Mouse (Mus musculus): ENCODE measurements around the gene Gpn1. TPM values are rescaled to one million over a fixed set of nuclear protein-coding genes. Genes with fewer than 3 reads are reported as not detected.

Gene Gpn1
- 10 to 100 TPM; 37.5 to 40.5 TPM for total RNA-seq (2021)

DNA sequence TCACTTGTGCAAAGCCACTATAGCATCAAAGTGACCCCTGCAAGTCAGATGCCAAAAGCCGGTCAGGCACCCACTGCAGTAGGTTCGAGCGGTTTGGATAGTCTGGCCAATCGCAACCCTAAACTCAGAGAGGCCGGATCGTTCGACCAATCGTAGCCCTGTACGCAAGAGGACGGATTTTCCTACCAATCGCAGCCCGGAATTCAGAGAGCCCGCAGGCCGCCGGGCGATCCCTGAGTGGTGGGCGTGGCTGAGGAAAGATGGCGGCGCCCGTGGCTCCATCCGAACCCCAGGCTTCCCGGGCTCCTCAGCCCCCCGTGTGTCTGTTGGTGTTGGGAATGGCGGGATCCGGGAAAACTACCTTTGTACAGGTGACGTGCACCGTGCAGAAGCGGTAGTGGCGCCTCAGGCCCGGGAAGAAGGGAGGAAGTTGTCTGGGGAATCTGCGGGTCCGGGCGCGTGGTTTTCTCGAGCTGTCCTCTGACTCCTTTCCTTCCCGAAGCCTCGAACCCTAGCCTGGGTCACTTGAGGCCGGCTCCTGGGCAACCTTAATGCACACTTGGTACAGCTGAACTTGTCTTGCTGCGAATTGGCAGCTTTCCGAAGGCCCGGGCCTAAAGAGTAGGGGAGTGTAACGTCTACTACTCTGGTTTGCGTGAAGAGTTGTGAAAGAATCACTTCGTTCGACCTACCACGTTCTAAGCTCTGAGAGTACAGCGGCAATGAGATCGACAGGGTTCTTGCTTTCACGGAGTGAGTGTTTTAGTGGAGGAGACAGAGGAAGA is at the start of gene Gpn1:
TSS of gene Gpn1 (plus strand) at position 229 of the 785 bp plus-strand sequence.
- intact Hi-C loops (cut with DNase I) = no loop called here
- peak; percentile 94 to 96 for DNase-seq (ENCODE audit: extremely low spot score in 1 of 2, low spot score in 2 of 2)

GRCm38 (mm10) chr5:31451336-31451735 is 43.2 kb upstream of the Gpn1 start:
- DNase-seq (ENCODE audit: extremely low spot score in 1 of 2, low spot score in 2 of 2) = no peak
- intact Hi-C loops (cut with DNase I) = no loop called here

DNA sequence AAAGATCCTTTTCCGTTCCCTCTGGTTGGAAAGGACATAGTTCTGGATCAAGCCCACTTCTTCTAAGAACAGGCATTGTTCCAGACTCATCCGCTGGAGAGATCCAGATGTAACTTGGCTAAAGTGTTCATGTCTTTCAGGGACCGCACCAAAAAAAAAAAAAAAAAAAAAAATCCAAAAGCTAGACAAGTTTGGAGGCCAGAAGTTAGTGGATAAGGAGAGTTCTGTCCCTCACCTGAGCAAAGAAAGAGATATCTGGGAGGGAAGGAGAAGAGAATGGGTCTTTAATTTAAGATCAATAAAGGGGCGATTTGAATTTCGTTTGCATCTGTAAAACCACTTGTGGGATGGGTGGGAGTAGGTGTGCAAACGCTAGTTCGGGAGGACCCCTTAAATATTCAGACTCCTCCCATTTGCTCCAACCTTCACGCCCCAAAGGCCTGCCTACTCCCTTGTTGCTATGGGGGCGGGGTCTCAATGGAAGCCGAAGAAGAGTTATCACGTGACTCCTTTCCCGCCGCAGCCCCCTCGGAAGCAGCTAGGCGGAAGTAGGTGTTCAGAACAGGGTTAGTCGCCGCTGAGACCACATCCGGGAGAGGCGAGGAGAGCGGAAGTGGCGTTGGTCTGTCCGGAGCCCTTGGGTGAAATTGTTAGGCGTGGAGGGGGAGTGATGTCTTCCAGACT is 42.5 kb upstream of the Gpn1 start, which contains the start of gene Zfp512:
TSS of gene Zfp512 (plus strand) at position 554 of the 684 bp plus-strand sequence.
- DNase-seq (ENCODE audit: extremely low spot score in 1 of 2, low spot score in 2 of 2) = peak; percentile 95 to 97
- intact Hi-C loops (cut with DNase I) = no loop called here

GRCm38 (mm10) chr5:31452562-31452878 is 42.0 kb upstream of the Gpn1 start:
- intact Hi-C loops (cut with DNase I) = no loop called here

DNA sequence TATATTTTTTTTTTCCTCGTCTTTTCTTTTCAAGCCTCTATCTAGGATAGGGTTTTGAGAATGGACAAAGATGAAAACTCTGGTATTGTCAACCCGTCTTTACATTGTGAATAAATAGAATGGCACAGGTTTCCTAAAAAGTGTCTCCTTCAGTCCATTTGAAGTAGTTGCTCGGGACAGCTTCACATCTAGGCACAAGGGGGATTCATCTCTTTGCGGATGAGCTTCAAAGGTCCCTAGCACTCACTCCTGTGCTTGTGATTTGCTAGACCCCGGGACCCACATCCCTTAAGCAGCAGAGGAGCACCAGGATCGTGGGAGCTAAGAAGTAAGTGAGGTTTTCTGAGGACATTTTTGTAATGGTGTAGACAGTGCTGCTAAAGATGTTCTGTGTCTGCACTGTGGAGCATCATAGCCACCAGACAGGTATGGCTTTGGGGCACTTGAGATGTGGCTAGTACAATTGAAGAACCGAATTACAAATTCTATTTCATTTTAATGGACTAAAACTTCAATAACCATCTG is 41.6 kb upstream of the Gpn1 start:
- intact Hi-C loops (cut with DNase I) = no loop called here
- no peak for DNase-seq (ENCODE audit: extremely low spot score in 1 of 2, low spot score in 2 of 2)

More at GRCm38 (mm10) chr5:31452562-31452878, 42.0 kb upstream of the Gpn1 start:
- no peak for DNase-seq (ENCODE audit: extremely low spot score in 1 of 2, low spot score in 2 of 2)

DNA sequence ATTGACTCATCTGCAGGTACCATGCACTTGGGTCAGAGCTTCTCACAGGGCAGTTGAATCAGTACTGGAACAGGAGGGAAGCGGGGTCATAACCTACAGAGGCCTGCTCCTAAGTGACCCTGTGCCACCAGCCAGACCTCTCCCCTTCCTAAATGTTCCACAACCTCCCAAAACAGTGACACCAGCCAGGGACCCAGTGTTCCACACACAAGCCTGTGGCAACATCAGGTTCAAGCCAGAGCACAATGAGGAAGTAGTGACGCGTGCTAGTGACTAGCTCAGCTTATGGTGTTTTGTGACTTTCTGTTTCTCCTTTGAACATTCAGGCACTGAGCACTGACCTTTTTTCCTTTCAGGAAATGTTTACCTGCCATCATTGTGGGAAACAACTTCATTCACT is 26.7 kb upstream of the Gpn1 start:
- intact Hi-C loops (cut with DNase I) = loop anchor here (5.0 kb wide), 1 partner anchor 180 kb away; no protein-coding TSS in a partner anchor
- no peak for DNase-seq (ENCODE audit: extremely low spot score in 1 of 2, low spot score in 2 of 2)

GRCm38 (mm10) chr5:31469711-31470110 is 24.8 kb upstream of the Gpn1 start:
- DNase-seq (ENCODE audit: extremely low spot score in 1 of 2, low spot score in 2 of 2) = peak in 1 of 2 experiments; percentile 30
- intact Hi-C loops (cut with DNase I) = loop anchor here (5.0 kb wide), 1 partner anchor 182 kb away; no protein-coding TSS in a partner anchor

DNA sequence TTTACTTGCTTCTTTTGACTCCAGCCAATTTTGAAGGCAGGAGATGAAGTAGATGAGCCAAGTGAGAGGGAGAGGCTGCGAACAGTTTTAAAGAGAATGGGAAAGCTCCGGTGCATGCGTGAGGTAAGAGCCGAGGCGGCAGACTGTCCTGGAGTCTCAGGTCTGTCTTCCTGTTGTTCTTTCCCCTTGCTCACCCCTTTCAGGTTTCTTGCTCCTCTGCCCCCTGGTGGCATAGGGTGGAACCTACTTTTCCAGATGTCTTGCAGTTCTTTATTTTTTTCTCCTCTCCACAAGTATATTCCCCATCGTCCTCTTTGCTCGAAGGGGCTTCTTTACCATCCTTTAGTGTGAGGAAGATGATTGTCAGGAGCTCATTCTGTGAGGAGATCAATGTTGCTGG is 24.2 kb upstream of the Gpn1 start:
- intact Hi-C loops (cut with DNase I) = no loop called here
- peak in 1 of 2 experiments; percentile 73 for DNase-seq (ENCODE audit: extremely low spot score in 1 of 2, low spot score in 2 of 2)

DNA sequence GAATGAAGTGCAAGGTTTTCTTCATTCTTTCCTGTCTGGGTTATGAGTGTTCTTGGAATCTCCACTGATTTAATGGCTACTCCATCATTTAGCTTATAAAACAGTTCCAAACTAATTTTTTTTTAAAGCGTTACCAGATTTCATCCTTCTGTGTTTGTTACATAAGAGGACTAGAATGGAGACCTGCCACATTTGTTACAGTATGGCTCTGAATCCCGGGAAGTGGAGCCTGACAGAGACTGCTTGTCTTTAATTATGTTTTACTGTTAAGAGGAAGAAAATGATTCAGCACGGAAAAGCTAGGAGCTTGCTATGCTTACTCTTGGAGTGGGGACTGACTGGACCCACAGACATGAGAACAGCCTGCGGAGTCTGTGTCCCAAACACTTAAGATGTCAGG is 14.0 kb upstream of the Gpn1 start:
- no peak for DNase-seq (ENCODE audit: extremely low spot score in 1 of 2, low spot score in 2 of 2)
- intact Hi-C loops (cut with DNase I) = no loop called here

- intact Hi-C loops (cut with DNase I) = no loop called here
- DNase-seq (ENCODE audit: extremely low spot score in 1 of 2, low spot score in 2 of 2) = no peak
Observed at GRCm38 (mm10) chr5:31485440-31485839, 9.1 kb upstream of the Gpn1 start, which contains the start of gene 4930548H24Rik. TSS of gene 4930548H24Rik (plus strand) at chr5:31485740.

- no peak for DNase-seq (ENCODE audit: extremely low spot score in 1 of 2, low spot score in 2 of 2)
- intact Hi-C loops (cut with DNase I) = no loop called here
Observed at GRCm38 (mm10) chr5:31487889-31488288, 6.7 kb upstream of the Gpn1 start.

DNA sequence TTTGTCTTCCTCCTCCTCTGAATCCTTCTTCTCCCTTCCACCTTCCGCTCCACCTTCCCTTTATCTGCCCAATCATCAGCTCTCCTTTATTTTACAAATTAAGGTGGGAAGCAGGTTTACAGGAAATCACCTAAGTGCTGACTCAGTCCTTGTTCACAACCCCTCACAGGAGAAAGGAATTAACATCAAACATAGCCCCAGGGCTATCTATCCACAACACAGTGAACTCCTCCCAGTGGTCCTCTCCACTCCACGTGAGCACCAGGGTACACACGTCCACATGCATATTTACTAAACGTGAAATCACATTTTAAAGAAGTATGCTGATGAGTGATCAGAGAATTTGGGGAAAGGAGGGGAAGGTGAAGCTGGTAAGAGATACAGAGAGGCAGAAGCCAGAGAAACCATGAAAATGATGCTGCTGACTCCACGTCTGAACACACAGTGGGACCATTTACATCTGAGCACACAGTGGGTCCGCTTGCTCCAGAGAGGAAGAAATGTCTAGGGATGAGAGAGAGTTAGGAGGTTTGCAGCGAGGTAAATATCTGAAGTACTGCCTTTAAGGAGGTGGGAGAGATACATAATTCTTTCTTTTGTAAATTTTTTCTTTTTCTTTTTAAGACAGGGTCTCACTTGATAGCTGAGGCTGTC is 5.3 kb upstream of the Gpn1 start:
- intact Hi-C loops (cut with DNase I) = no loop called here
- no peak for DNase-seq (ENCODE audit: extremely low spot score in 1 of 2, low spot score in 2 of 2)

DNA sequence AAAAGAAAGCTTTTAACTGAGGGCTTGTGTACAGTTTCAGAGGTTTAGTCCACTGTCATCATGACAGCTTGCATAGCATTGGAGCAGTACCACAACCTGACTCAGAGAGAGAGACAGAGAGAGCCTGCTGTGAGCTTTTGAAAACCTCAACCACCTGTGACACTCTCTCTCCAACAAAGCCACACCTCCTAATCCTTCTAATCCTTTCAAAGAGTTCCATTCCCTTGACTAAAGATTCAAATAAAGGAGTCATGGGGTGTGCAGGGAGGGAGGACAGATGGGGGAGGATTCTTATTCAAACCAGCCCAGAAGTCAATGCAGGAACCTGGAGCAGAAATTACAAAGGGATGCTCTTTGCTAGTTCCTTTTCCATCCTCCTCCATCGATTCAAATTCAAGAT is 2.5 kb upstream of the Gpn1 start:
- intact Hi-C loops (cut with DNase I) = no loop called here
- DNase-seq (ENCODE audit: extremely low spot score in 1 of 2, low spot score in 2 of 2) = no peak

DNA sequence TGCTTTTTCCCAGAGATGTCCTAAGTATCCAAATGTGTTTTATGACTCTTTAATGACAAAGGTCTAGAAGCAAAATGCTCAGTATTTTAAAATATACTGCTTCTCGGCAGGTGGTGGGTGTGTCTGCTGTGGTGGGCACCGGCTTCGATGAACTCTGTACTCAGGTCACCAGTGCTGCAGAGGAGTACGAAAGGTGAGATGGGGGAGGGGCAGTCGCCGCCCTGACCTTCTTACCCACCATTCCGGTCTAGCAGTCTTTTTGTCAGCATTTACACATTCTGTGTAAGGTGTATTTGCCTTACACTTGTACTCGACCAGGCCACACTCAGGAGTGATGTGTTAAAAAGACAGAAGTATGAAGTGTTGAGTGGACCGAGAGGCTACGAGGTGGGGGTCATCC is 10.3 kb downstream of the Gpn1 start:
- intact Hi-C loops (cut with DNase I) = loop anchor here (5.0 kb wide), 1 partner anchor 37 kb away; no protein-coding TSS in a partner anchor
- no peak for DNase-seq (ENCODE audit: extremely low spot score in 1 of 2, low spot score in 2 of 2)

GRCm38 (mm10) chr5:31512481-31512880 is 17.9 kb downstream of the Gpn1 start:
- intact Hi-C loops (cut with DNase I) = no loop called here
- DNase-seq (ENCODE audit: extremely low spot score in 1 of 2, low spot score in 2 of 2) = no peak

DNA sequence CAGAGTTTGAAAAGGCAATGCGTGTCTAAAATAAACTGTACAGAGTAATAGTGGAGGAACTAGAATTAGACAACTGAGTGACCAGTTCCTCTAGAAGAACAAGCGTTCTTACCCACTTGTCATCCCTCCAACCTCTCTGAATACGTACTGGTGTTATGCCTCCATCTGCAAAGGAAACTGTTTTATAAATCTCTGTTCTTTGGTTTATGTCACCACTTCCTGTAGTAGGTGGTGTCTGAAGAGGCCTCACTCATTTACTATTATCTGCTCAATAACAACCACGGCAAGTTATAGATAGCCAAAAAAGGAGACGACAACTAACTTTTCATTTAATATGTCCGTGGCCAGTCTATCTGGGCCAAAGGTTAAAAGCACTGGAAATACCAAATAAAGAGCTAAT is 26.0 kb downstream of the Gpn1 start:
- intact Hi-C loops (cut with DNase I) = no loop called here
- DNase-seq (ENCODE audit: extremely low spot score in 1 of 2, low spot score in 2 of 2) = no peak

DNA sequence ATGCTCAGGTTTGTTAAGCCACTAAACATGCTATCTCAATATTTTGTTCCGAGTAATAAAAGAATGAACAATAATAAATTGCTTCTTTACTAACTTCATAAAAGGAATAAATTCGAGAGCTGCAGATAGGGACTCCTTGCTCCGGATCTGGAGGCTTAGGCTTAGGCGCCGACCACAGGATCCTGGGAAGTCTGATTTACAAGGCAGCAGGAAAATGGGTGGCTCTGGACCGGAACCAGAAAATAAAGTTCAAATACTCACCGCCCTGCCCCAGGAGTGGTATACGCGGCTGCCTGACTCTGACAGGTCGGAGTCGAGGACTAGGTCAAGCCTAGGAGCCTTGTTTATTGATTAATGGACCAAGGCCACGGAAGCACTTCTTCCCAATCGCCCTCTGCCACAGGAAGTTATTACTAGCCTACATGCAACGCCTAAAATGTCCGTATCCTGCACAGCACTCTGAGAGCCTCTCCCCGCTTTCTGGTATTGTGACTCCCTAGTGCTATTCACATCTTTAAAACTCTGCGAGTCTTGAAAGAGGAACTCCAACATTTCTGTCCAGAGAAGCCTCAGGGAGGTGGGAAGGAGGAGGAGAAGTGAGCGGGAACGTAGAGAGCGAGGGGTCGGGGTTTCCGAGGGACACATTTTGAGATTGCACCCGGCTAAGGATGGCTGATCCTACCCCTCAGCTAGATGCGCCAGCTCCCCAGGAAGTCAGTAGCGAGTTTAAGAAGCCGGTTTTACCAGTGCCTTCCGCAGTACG is 32.0 kb downstream of the Gpn1 start, which contains the start of gene Slc4a1ap:
TSS of gene Slc4a1ap (plus strand) at position 642 of the 763 bp plus-strand sequence.
- intact Hi-C loops (cut with DNase I) = no loop called here
- peak; percentile 70 to 77 for DNase-seq (ENCODE audit: extremely low spot score in 1 of 2, low spot score in 2 of 2)

- intact Hi-C loops (cut with DNase I) = no loop called here
- DNase-seq (ENCODE audit: extremely low spot score in 1 of 2, low spot score in 2 of 2) = peak in 1 of 2 experiments; percentile 43
Observed at GRCm38 (mm10) chr5:31527117-31527680, 32.7 kb downstream of the Gpn1 start.

Data from left cerebral cortex, postnatal 10 days (tissue).